Mouse (Mus musculus) right cerebral cortex, postnatal 4 days (tissue): ENCODE measurements around the gene Mep1a.
"Not testable (repeated sequence)": the region's sequence is repeated elsewhere in the genome, so short reads cannot be mapped to it uniquely, and the experiment has no call there.

Experiments used
- DNase-seq: peaks from one replicate; pipeline ENCODE4 v3.0.0-alpha.2; 2022

Mep1a gene

DNA sequence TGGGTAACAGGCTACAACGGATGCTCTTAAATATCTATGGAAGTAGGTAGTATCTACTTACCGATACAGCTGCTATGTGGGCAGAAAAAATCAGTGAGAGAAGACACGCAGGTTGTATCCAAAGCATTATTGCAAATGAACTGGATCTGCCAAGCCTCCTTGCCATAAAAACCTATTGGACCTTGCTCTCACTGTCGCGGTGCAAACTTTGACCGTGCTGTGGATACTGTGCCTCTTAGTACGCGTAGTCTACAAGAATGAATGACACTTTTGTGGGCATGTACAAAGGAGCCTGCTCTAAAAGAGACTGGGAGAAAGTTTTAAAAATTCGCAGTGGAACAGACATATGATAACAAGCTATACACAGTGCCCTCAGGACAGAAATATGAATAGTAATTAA lies at the start of gene Mep1a:
TSS of gene Mep1a (minus strand) at position 221 of the 400 bp plus-strand sequence.
- DNase-seq: no peak

DNA sequence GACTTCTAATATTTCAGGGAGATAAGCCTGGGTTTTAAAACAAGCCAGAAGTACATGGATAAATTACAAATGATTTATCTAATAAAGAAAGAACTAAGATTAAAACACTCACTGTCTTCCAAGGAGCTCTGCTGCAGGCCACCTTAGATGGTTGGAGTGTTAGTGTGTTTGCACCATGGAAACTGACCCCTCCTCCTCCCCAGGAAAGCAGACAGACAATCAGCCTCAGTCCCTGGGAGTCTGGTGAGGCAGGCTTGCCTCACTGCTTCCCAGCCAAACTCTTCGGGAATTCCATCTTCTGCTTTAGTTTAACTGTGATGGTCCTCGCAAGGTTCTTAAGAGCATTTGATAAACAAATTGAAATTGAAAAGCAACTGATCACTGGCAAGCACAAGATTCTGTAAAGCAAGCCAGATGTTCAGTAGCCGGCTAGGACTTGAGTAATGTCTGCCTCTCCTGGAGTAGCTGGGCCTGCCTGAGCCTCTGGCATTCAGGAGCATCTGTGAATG lies 48.6 kb upstream of the Mep1a start:
- DNase-seq: no peak

DNA sequence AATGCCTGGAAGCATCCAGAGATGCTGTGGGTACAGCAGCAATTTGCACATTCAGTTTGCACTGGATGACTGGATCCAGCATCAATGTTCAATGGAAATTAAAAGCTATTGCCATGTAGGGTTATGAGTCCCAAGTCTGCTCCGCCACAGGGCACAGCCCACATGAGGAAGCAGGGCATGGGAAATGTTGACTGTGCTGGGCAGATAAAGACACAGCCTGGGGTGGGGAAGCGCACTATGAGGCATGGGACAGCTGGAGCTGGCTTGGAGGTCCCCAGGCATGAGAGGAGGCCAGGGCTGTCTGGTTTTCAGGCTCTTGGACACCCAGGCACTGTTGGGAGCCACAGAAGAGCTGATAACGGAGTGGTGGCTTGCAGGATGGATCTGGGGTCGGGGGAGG lies 41.4 kb upstream of the Mep1a start:
- no peak for DNase-seq

DNA sequence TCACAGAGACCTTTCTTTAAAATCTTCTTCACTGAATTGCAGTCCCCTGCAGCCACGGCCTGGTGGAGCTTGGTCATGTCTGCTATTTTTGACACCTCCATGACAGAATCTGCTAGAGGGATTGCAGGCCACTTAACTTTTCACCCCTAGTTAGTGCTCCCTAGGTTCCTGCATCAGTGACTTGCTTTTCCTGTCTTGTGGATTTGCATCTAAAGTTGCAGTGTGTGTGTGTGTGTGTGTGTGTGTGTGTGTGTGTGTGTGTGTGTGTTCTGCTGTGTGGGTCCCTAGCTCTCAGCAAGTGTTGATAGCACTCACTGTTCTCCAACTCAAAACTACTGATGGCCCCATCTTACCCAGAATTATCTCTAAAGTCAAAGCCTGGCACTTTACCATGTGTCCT lies 40.9 kb upstream of the Mep1a start, which contains the start of gene Ankrd66:
TSS of gene Ankrd66 (minus strand) at position 101 of the 400 bp plus-strand sequence.
- DNase-seq: no peak

DNA sequence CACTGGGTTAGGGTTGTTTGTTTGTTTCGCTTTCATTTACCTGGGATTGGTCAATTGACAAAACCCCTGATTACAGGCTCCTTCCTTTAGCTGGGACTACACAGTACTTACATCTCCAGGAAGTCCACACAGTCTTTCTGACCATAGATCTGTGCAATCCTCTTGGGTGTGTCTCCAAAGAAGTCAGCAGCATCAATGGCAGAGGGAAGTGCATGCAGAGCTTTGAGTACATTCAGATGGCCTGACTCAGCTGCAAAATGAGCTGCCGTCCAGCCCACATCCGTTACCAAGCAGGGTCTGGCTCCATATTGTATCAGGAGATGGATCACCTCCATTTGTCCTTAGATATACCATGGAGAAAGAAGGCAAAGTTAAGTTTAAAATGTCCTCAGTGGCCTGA lies 36.2 kb upstream of the Mep1a start:
- no peak for DNase-seq

DNA sequence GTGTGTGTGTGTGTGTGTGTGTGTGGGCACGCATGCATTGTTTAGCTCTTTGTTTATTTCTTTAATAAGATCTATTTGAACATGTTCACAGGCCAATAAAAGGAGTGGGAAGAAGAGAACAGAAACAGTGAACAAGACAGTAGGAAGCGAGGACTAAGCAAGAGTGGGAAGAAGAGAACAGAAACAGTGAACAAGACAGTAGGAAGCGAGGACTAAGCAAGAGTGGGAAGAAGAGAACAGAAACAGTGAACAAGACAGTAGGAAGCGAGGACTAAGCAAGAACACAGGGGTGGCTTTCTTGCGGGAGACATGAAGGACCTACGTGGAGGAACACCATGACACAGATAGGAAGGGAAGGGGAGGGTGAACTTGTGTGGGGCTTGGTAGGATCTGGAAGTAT lies 34.2 kb upstream of the Mep1a start:
- not testable (repeated sequence) for DNase-seq

DNA sequence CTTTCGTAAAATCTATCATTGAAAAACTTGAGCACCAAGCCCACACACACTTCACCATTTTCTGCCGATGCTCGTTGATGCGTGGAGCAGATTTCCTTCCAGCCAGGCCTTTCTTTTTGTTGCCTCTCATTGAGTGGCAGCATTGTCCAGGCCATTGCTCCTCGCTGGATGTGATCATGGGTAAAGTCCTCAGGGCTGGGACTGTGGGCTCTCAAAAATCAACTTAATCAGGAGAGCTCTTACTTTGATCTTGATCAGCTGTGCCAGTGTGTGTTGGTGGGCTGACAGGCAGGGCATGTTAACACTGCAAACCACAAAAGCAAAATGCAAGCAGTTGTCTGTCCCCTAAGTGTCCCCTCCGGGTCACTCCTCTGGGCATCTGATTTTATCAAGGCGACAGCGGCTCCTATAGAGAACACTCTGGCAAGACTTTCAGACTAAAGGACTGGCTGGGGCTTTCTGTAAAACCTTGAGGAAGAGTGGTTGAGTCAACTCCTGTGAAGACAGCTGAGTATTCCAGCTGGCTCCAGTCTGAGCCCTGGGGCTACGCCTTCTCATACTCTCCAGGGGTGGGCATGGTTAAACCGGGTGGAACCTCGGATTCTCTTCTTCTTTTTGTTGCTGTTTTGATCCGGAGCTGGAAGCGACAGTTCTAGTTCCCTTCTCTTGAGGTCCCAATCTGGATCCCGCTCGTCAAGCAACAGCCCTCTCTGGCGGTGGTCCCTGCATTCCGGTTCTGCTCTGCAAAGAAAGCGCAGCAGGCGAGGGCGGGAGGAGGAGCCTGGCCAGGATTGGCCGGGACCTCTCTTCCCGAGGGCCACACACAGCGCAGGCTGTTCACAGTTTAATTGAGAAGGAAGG lies 32.0 kb upstream of the Mep1a start:
- DNase-seq: peak; percentile 40

DNA sequence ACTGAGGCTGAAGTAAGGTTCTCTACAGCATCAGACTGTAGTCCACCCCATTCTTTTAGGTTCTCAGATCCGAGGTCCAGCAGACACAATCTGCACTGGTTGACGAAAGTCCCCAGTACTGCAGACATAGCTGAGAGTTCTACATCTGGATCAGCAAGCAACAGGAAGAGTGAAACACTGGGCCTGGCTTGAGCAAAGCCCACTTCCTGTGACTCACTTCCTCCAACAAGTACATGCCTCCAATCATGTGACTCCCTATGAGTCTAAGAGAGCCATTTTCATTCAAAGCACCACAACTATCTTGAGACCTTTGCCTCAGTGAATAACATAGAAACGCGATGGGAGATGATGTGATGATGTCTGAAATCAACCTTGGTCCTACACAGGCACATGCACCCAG lies 28.6 kb upstream of the Mep1a start:
- DNase-seq: no peak

DNA sequence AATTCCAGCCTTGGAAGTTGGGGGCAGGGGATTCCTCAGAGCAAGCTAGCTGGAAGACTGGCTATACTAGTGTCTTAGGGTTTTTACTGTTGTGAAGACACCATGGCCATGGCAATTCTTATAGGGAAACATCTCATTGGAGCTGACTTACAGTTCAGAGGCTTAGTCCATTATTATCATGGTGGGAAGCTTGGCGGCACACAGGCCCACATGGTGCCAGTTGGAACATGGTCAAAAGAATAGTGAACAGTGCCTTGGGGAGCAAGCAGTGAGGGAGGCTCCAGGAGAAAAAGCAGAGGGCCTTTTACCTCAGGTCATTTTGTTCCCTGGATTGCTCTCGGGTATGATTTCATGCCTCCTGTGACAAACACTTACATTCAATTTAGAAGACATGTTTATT lies 27.9 kb upstream of the Mep1a start:
- DNase-seq: no peak

DNA sequence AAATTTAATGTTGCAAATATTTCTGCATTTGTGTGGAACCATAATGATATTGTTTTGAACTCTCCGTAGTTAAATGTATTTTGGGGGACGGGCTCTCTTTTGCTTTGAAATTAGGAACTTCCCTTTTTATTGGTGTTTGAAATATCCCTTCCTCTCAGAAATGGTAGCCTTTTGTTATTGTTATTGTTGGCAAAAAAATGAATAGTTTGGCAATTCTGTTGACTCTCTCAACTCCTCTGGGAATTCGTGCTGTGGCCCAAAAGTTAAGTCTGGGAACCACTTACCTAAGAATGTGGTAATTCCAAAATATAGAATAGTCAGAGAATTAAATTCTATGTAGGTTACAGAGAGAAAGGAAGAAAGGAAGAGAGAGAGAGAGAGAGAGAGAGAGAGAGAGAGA lies 17.6 kb upstream of the Mep1a start:
- DNase-seq: no peak

DNA sequence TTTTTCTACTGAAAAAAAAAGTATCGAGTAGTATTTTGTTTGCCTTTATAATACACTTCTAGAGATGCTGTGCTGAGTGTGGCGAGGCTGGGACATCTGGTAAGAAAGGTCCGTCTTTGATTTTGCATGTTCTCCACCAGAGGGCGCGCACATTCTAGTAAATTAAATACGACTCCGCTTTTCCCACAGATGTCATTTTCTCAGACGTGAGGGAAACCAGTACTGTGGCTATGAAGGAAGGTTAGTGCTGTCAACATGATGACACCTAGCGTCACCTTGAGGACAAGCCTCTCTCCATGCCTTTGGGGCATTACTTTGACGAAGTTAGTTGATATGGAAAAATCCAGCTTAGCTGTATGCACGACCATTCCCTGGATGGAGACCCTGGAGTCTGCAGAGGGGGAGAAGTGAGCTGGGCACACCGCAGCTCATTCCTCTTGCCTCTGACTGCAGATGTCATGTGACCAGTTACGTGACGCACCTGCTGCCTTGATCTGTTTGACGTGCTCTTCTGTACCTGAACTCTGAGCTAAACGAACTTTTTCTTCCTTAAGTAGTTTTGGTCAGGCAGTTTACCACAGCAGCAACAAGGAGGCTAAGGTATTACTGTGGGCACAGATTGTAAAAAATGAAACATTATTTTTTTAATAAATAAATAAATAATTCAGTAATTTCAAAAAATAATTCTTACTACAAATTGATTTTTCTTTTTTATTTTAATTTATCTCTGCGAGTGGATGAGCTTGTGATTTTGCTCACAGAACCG lies 16.2 kb upstream of the Mep1a start:
- DNase-seq: peak; percentile 86

DNA sequence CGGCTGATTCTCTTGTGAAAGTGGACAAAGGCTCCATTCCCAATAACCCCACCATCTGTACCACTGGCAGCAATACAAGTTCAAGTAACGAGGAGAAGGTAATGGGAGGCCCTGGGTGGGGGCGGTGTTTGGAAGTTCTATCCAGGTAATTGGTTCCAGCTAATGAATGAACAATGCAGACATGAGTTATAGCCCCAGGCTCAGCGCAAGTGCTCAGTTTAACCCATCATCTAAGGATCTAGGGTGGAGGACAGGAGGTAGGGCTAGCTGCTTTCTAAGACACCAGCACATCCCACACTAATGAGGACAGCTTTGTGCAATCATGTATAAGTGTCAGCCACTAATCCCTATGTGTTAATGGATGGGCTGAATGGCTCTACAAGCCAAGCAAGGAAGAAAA lies 8.2 kb upstream of the Mep1a start:
- no peak for DNase-seq

DNA sequence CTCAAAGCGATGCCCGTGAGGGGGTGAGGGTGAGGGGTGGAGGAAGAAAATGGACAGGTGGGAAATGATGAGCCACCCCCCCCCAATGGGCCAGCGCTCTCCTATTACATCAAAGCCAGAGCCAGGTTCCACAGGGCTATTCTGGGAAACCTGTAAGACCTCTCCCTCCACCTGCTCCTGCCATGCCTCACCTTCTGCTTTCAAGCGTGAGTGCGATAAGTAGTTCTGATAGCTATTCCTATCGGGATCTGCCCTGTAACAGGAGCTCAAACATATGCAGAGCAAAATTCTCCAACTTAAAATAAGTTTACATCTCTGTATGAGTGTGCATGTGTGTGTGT lies 2.0 kb upstream of the Mep1a start:
- DNase-seq: no peak

DNA sequence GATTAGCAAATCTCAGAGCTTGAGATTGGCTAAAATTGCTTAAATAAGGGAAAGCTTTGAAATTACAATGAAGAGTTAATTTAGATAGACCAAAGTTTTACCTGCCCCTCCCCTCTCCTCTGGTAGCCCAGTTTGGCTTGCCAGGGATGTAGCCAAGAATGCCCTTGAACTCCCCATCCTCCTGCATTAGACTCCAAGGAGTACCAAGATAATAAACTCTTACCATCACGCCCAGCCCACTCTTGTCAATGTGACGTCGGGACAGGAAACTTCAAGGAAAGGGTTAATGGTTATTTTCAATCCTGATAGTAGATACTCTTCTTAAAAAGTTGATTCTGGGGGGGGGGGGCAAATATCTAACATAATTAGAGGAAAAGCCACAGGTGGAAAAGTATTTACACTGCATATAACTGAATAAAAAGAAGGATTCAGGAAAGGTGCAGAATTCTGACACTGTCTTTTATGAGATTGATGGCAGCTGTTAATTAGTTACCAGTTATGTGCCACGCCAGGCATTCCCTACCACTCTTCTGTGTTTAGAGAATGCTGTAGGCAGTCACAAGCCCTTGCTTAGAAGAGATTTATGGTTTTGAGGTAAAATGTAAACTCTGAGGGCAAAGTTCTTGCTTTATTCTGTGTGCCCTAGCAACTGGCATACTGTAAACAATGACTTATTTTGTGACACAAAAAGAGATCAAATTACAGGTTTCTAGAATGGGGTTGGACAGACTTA lies 1.4 kb upstream of the Mep1a start:
- DNase-seq: no peak

DNA sequence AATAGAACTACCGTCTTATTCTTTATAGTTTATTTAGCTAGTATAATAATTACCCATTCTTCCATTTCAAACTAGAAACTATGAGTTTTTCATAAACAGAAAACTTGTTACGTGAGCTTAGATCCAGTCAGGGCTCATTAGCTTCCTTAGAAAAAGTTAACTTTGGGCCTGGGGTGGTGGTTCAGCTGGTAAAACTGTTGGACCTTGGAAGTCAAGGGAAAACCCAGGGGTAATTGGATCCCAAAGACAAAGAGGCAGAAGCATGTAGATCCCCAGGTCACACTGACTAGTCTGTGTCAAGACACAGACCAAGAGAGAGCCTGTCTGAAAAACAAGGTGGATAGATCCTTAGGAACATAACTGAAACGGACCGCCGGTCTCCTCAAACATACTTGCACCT lies 981 bp downstream of the Mep1a start:
- no peak for DNase-seq

DNA sequence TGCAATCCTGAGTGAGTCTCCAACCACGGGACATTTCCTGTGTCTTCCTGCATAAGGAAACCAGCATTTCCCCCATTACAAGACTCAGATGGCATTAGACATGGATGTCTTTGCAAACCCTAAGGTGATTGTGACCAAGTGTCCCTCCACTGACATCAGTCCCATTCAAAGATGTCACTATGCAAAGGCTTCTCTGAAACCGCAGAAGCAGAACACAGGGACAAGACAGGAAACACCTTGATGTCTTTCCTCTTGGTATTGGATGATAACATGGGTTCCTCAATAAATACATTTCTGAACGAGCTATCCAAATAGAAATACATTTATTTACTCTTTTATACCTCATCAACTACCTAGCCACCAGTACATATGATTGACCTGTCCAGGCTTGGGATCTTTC lies 1.4 kb downstream of the Mep1a start:
- no peak for DNase-seq

DNA sequence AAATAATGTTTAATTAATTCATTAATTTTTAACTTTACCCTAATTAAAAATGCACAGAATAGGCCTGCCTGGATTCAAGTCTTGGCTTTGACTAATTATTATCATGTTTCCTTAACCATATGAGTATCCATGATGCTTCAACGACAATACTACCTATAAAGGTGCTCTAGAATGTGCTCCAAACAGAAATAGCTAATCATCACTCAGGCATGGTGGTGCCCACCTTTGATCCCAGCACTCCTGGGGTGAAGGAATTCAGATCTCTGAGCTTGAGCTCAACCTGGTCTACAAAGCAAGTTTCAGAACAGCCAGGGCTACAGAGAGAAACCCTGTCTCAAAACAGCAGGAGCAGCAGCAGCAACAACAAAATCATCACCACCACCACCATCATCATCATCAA lies 2.1 kb downstream of the Mep1a start:
- no peak for DNase-seq

DNA sequence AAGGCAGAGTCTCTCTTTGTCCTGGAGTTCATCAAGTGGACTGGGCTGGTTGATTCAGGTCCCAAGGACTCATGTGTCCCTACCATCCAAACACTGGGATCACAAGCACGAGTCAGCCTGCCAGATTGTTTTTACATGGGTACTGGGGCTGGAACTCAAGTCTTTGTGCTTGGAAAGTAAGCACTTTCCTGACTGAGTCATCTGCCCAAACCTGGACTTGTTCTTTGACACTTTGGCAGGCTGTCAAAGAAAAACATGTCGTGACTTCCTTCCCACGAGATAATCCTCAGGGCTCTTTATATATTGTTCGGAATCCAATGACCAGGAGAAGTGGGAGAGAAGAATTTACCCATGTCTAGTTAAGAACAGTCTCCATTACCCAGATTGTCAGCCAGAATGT lies 5.1 kb downstream of the Mep1a start:
- no peak for DNase-seq

DNA sequence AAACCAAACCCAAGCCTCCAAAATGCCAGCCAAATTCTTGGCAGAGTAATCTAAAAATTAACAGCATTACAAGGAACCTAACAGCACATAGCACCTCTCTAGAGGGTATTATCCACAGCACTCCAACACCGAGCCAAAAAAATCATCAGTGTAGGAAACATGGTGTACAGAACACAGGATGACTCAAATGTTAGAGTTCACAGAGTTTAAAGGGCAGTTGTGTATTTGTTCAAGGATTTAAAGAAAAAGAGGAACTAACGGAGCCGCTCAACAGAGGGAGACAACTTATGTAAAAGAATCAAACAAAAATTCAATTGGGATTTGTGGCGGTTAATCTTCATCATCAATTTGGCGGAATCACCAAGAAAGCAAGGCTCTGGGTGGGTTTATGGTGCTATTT lies 7.1 kb downstream of the Mep1a start:
- no peak for DNase-seq

DNA sequence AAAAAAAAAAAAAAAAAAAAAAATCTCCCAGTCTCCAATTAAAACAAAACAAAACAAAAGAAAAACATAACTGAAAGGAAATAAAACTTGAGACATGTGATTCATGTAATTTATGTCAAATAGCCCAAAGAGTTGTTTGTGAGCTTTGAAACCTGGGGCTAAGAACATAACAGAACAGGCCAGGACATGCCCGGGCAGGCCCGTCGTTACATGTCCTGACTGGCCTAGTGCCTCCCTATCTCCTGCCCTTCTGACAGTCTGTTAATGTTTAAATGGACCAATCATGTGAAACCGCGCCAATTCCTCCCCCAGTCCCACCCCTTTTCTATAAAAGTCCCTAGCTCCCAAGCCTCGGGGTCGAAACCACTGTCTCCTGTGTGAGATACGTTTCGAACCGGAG lies 12.2 kb downstream of the Mep1a start:
- not testable (repeated sequence) for DNase-seq

DNA sequence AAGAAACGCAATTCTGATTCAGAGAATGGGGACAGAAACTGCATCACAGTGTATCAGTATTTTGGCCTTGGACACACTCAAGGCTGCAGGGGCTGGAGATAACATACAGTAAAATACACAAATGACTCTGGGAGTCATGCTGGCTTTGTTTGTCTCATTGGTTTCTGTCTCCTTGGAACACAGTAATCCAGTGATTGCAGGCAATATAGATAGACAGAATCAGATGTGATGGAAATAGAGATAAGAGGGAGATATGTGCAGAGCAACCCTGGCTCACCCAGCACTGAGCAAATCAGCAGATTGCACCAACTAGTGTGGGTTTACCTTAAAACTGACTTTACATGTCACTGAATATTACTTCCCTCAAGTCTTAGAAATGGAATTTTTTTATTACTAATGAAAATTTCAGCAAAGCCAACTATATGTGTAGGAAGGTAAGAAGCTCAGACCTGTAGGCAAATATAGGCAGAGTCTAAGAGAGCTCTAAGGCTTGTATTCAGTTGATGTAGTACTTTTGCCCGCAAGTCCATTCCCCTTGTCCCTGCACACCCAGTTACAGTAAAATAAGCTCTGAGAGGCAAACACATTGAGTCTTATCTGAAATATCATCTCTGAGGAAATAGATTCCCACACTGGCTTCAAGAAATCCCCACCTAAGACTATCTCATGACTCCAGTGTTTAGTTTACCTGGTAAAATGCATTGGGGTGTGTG lies 14.0 kb downstream of the Mep1a start:
- DNase-seq: no peak

DNA sequence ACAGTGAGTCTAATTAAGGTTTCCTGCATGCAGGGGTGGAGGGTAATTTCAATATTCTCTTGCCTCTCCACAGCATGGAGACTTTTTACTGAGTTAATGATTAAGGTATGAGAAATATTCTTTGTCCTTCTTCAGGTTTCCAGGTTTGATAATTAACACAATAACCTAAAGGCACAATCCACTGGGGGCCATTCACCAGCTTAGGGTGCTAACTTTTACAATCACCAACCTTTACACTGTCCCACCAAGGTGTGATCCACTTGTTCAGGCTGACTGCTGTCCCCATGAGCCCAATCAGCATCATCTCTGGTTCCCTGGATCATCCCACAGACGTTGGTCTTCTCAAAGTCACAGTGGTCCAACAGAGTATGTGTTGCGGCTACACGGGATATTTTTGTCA lies 16.6 kb downstream of the Mep1a start:
- no peak for DNase-seq

DNA sequence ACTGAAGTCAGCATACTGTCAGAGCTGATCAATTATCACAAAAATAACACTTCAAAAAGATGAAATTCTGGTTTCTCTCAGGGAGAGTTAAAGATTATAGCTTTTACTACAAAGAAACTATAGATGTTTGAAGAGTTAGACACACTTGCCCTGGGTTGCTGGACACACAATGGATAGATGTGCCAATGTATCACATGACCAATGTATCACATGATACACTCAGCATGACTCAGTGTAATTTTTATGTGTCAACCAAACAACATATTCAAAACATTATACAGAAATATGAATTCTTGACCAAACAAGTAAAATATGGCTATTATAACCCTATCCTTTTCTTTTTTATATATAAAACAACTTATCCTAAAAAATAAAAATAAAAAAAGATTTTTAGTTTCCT lies 25.0 kb downstream of the Mep1a start:
- no peak for DNase-seq
